Mouse (Mus musculus) MEL (cell line): ENCODE data around the gene T. TPM values are rescaled to one million over a fixed set of nuclear protein-coding genes. Genes with fewer than 3 reads are reported as not detected.

Experiments used
- DNase-seq: peaks from one replicate; pipeline ENCODE4 v3.0.0; 2011; ENCODE audit warnings: low read depth, low spot score
- H3K27ac ChIP-seq: 2 replicates; pipeline ENCODE4 v1.5.1; 2012; ENCODE audit warnings: low read depth, mild to moderate bottlenecking, control low read depth, low read length, moderate library complexity; ENCODE audit not compliant: control insufficient read depth
- H3K27me3 ChIP-seq, 2 experiments: fragments of 150-350 bp in 1 of 2; sonication (generic) in 1 of 2; 2 replicates each; pipeline ENCODE4 v1.6.1; 2012; ENCODE audit warnings: low read length in 2 of 2, mild to moderate bottlenecking in 2 of 2, improper control_type of control experiment in 1 of 2, moderate library complexity in 1 of 2; ENCODE audit not compliant: insufficient read depth in 2 of 2, control insufficient read depth in 1 of 2
- H3K36me3 ChIP-seq, 2 experiments: 2 replicates each; pipeline ENCODE4 v1.6.1; 2012 to 2014; ENCODE audit warnings: low read length in 2 of 2, improper control_type of control experiment in 1 of 2, inconsistent platforms in 1 of 2, mild to moderate bottlenecking in 1 of 2; ENCODE audit not compliant: insufficient read depth in 2 of 2, control insufficient read depth in 1 of 2
- H3K4me1 ChIP-seq, 2 experiments: fragments of 150-350 bp in 1 of 2; sonication (generic) in 1 of 2; 2 replicates each; pipeline ENCODE4 v1.6.1; 2012; ENCODE audit warnings: low read length in 2 of 2, improper control_type of control experiment in 1 of 2, mild to moderate bottlenecking in 1 of 2; ENCODE audit not compliant: insufficient read depth in 2 of 2, control insufficient read depth in 1 of 2
- H3K4me3 ChIP-seq, 2 experiments: fragments of 150-350 bp in 1 of 2; sonication (generic) in 1 of 2; 2 replicates each; pipeline ENCODE4 v1.5.1; 2012; ENCODE audit warnings: low read depth in 2 of 2, low read length in 2 of 2, mild to moderate bottlenecking in 2 of 2, moderate library complexity in 2 of 2, control low read depth in 1 of 2, improper control_type of control experiment in 1 of 2; ENCODE audit not compliant: control insufficient read depth in 1 of 2, insufficient read depth in 1 of 2
- H3K79me2 ChIP-seq: 2 replicates; pipeline ENCODE4 v1.6.1; 2012; ENCODE audit warnings: mild to moderate bottlenecking, low read length, moderate library complexity; ENCODE audit not compliant: control insufficient read depth, poor library complexity, insufficient read depth
- H3K9ac ChIP-seq: 2 replicates; pipeline ENCODE4 v1.6.1; 2012; ENCODE audit warnings: low read depth, mild to moderate bottlenecking, control low read depth, low read length, moderate library complexity; ENCODE audit not compliant: control insufficient read depth, poor library complexity, severe bottlenecking
- H3K9me3 ChIP-seq: fragments of 150-350 bp; sonication (generic); replicated peaks from 2 replicates; pipeline ENCODE4 v1.6.1; 2012; ENCODE audit warnings: mild to moderate bottlenecking, low read length, improper control_type of control experiment, moderate library complexity; ENCODE audit not compliant: insufficient read depth
- BHLHE40 ChIP-seq: IDR thresholded peaks from 2 replicates; pipeline ENCODE4 v1.6.1; 2012; ENCODE audit warnings: low read depth, mild to moderate bottlenecking, inconsistent platforms, low read length, improper control_type of control experiment, borderline replicate concordance
- CTCF ChIP-seq, 3 experiments: IDR thresholded peaks in 2 of 3; conservative IDR thresholded peaks in 1 of 3; 2 replicates each; pipeline ENCODE4 v1.5.1; 2011 to 2012; ENCODE audit warnings: low read length in 3 of 3, low read depth in 2 of 3, mild to moderate bottlenecking in 2 of 3, improper control_type of control experiment in 1 of 3, inconsistent platforms in 1 of 3, mixed read lengths in 1 of 3, moderate library complexity in 1 of 3; ENCODE audit not compliant: control insufficient read depth in 1 of 3, insufficient read depth in 1 of 3, poor library complexity in 1 of 3, severe bottlenecking in 1 of 3
- ELF1 ChIP-seq: IDR thresholded peaks from 2 replicates; pipeline ENCODE4 v1.6.1; 2014; ENCODE audit warnings: low read depth, mild to moderate bottlenecking, inconsistent platforms, low read length, improper control_type of control experiment, moderate library complexity
- GABPA ChIP-seq: IDR thresholded peaks from 2 replicates; pipeline ENCODE4 v1.6.1; 2012; ENCODE audit warnings: low read depth, mild to moderate bottlenecking, inconsistent platforms, low read length, improper control_type of control experiment, moderate library complexity
- JUND ChIP-seq: IDR thresholded peaks from 2 replicates; pipeline ENCODE4 v1.6.1; 2011; ENCODE audit warnings: low read depth, mild to moderate bottlenecking, improper control_type of control experiment, low read length
- MAFK ChIP-seq: IDR thresholded peaks from 2 replicates; pipeline ENCODE4 v1.6.1; 2011; ENCODE audit warnings: low read depth, mild to moderate bottlenecking, low read length, improper control_type of control experiment, borderline replicate concordance
- MEF2A ChIP-seq: IDR thresholded peaks from 2 replicates; pipeline ENCODE4 v1.6.1; 2014; ENCODE audit warnings: low read depth, mild to moderate bottlenecking, inconsistent platforms, low read length, improper control_type of control experiment; ENCODE audit not compliant: poor library complexity, insufficient replicate concordance, severe bottlenecking; ENCODE audit errors: extremely low read depth
- MYB ChIP-seq: IDR thresholded peaks from 2 replicates; pipeline ENCODE4 v1.6.1; 2011; ENCODE audit warnings: mild to moderate bottlenecking, low read depth, low read length, improper control_type of control experiment
- NRF1 ChIP-seq: IDR thresholded peaks from 2 replicates; pipeline ENCODE4 v1.6.1; 2014; ENCODE audit warnings: low read depth, mild to moderate bottlenecking, inconsistent platforms, low read length, improper control_type of control experiment, moderate library complexity; ENCODE audit not compliant: poor library complexity, insufficient read depth, severe bottlenecking
- POLR2A ChIP-seq, 2 experiments: IDR thresholded peaks; 2 replicates each; pipeline ENCODE4 v1.6.1; 2011 to 2012; ENCODE audit warnings: low read length in 2 of 2, mild to moderate bottlenecking in 2 of 2, control low read depth in 1 of 2, improper control_type of control experiment in 1 of 2, low read depth in 1 of 2, moderate library complexity in 1 of 2; ENCODE audit not compliant: control insufficient read depth in 1 of 2, insufficient read depth in 1 of 2, poor library complexity in 1 of 2
- RAD21 ChIP-seq: IDR thresholded peaks from 2 replicates; pipeline ENCODE4 v1.6.1; 2011; ENCODE audit warnings: mild to moderate bottlenecking, low read depth, low read length, improper control_type of control experiment
- RCOR1 ChIP-seq: IDR thresholded peaks from 2 replicates; pipeline ENCODE4 v1.6.1; 2012; ENCODE audit warnings: low read depth, mild to moderate bottlenecking, inconsistent platforms, low read length, improper control_type of control experiment
- SMC3 ChIP-seq: IDR thresholded peaks from 2 replicates; pipeline ENCODE4 v1.6.1; 2011; ENCODE audit warnings: low read depth, low read length, improper control_type of control experiment
- TCF12 ChIP-seq: IDR thresholded peaks from 2 replicates; pipeline ENCODE4 v1.6.1; 2014; ENCODE audit warnings: low read depth, mild to moderate bottlenecking, inconsistent platforms, low read length, improper control_type of control experiment, moderate library complexity
- USF1 ChIP-seq: IDR thresholded peaks from 2 replicates; pipeline ENCODE4 v1.6.1; 2014; ENCODE audit warnings: low read depth, mild to moderate bottlenecking, inconsistent platforms, low read length, improper control_type of control experiment, moderate library complexity
- ZC3H11A ChIP-seq: IDR thresholded peaks from 2 replicates; pipeline ENCODE4 v1.6.1; 2012; ENCODE audit warnings: low read depth, mild to moderate bottlenecking, inconsistent platforms, low read length, improper control_type of control experiment
- ZMIZ1 ChIP-seq: IDR thresholded peaks from 2 replicates; pipeline ENCODE4 v1.6.1; 2012; ENCODE audit warnings: low read depth, mild to moderate bottlenecking, inconsistent platforms, low read length, improper control_type of control experiment, moderate library complexity
- ZNF384 ChIP-seq: IDR thresholded peaks from 2 replicates; pipeline ENCODE4 v1.6.1; 2012; ENCODE audit warnings: low read depth, mild to moderate bottlenecking, inconsistent platforms, low read length, improper control_type of control experiment
- polyA plus RNA-seq, 2 experiments: library from polyadenylated mRNA; stranded (reverse) in 1 of 2; unstranded in 1 of 2; fragments of >175 nt in 1 of 2; fragments of >200 nt in 1 of 2; gene quantifications; 2 replicates each; pipeline versions ENCODE4 v1.2.1 to v1.2.4; 2012; ENCODE audit warnings: low replicate concordance in 2 of 2, low read depth in 1 of 2; ENCODE audit not compliant: insufficient read length in 2 of 2, insufficient read depth in 1 of 2, missing spikeins in 1 of 2
- total RNA-seq: library from RNA; depleted of rRNA; stranded (reverse); fragments of 300-350 nt; gene quantifications from 2 replicates; pipeline ENCODE4 v1.2.3, GENCODE M21; 2012

Gene T
- total and polyA plus RNA-seq, 3 experiments: not detected

GRCm38 (mm10) chr17:8447676-8448192 lies 13.5 kb downstream of the T start:
- H3K36me3 ChIP-seq: no peaks in the 10 kb centered on the region
- no peaks in the 10 kb centered on the region for H3K79me2 ChIP-seq
- no peak overlapping the region for H3K9ac ChIP-seq
- TF ChIP-seq BHLHE40: no peak
- no peak for TF ChIP-seq ZMIZ1
- no peak for TF ChIP-seq ZNF384
- TF ChIP-seq TCF12: no peak
- no peak for TF ChIP-seq MYB
- no peak for TF ChIP-seq MEF2A
- TF ChIP-seq POLR2A (IDR thresholded peaks at IDR 0.05; ENCODE audit: control insufficient read depth in 1 of 2, insufficient read depth in 1 of 2, low read depth in 1 of 2, low read length in 2 of 2, poor library complexity in 1 of 2): no peak
- TF ChIP-seq, all 39 proteins: peak for 0
- no peak overlapping the region for H3K4me3 ChIP-seq
- H3K9me3 ChIP-seq: no peaks in the 10 kb centered on the region
- H3K27me3 ChIP-seq: peaks cover 5 to 13% of the 10 kb centered on the region in 2 experiments; a peak in 3 of 4 replicates
- H3K27ac ChIP-seq: no peak overlapping the region
- no peak for DNase-seq
- H3K4me1 ChIP-seq: no peaks in the 10 kb centered on the region

GRCm38 (mm10) chr17:8448324-8448723 lies 14.1 kb downstream of the T start:
- Histone ChIP-seq H3K27ac (no peak overlapping the region), H3K4me1 (no peaks in the 10 kb centered on the region), H3K36me3 (no peaks in the 10 kb centered on the region)
- no peak for DNase-seq
- TF ChIP-seq USF1: no peak
- no peak for TF ChIP-seq NRF1
- TF ChIP-seq MAFK: no peak
- no peak for TF ChIP-seq ELF1
- peak in 2 of 3 experiments; percentile 6 to 27; a peak in 3 of 6 replicates for TF ChIP-seq CTCF (IDR thresholded peaks at IDR 0.05 in 2 of 3, conservative IDR thresholded peaks at IDR 0.05 in 1 of 3; ENCODE audit: control insufficient read depth in 1 of 3, insufficient read depth in 1 of 3, low read depth in 2 of 3, low read length in 3 of 3, poor library complexity in 1 of 3, severe bottlenecking in 1 of 3)
- no peak for TF ChIP-seq RAD21
- TF ChIP-seq JUND: no peak
- no peak for TF ChIP-seq ZNF384
- TF ChIP-seq RCOR1: no peak
- TF ChIP-seq BHLHE40: no peak
- peak; percentile 4; the same call in 1 of the 2 replicates for TF ChIP-seq SMC3
- TF ChIP-seq GABPA: no peak
- no peak for TF ChIP-seq ZC3H11A
- TF ChIP-seq, all 39 proteins: peak for 2
- Histone ChIP-seq H3K27me3 (peaks cover 5 to 11% of the 10 kb centered on the region in 2 experiments; a peak in 3 of 4 replicates), H3K9me3 (no peaks in the 10 kb centered on the region), H3K4me3 (no peak overlapping the region), H3K9ac (no peak overlapping the region), H3K79me2 (no peaks in the 10 kb centered on the region)
